Mouse (Mus musculus) lung, embryonic 14.5 days (tissue): ENCODE results near the gene Edar. TPM values are rescaled to one million over a fixed set of nuclear protein-coding genes. Genes with fewer than 3 reads are reported as not detected.

ENCODE experiments used
- ATAC-seq: fragments of 200-750 bp; cut with Nextera tagmentation; 2 replicates; pipeline ENCODE4 v1.8.0; 2017; ENCODE audit warnings: mild to moderate bottlenecking, moderate TSS enrichment, moderate library complexity; ENCODE audit not compliant: insufficient read depth
- DNase-seq: peaks from one replicate; pipeline ENCODE4 v3.0.0-alpha.2; 2015
- H3K27ac ChIP-seq: fragments of 300-500 bp; sonication (generic); 2 replicates; pipeline ENCODE4 v1.5.1; 2014; ENCODE audit warnings: low read depth, mild to moderate bottlenecking, moderate library complexity
- H3K27me3 ChIP-seq: fragments of 300-500 bp; sonication (generic); 2 replicates; pipeline ENCODE4 v1.6.1; 2014; ENCODE audit warnings: low read length, control low read depth; ENCODE audit not compliant: insufficient read depth
- H3K36me3 ChIP-seq: fragments of 300-500 bp; sonication (generic); 2 replicates; pipeline ENCODE4 v1.6.1; 2014; ENCODE audit warnings: control low read depth; ENCODE audit not compliant: insufficient read depth
- H3K4me1 ChIP-seq: fragments of 300-500 bp; sonication (generic); 2 replicates; pipeline ENCODE4 v1.6.1; 2014; ENCODE audit warnings: antibody characterized with exemption, control low read depth; ENCODE audit not compliant: insufficient read depth
- H3K4me2 ChIP-seq: fragments of 300-500 bp; sonication (generic); 2 replicates; pipeline ENCODE4 v1.6.1; 2014; ENCODE audit warnings: mild to moderate bottlenecking
- H3K4me3 ChIP-seq: fragments of 300-500 bp; sonication (generic); 2 replicates; pipeline ENCODE4 v1.5.1; 2014; ENCODE audit warnings: low read depth, low read length
- H3K9ac ChIP-seq: fragments of 300-500 bp; sonication (generic); 2 replicates; pipeline ENCODE4 v1.6.1; 2014
- H3K9me3 ChIP-seq: fragments of 300-500 bp; sonication (generic); 2 replicates; pipeline ENCODE4 v1.6.1; 2016; ENCODE audit warnings: low read depth, low read length, control low read depth
- CTCF ChIP-seq: IDR thresholded peaks from 2 replicates; pipeline ENCODE4 v1.5.1; 2016; ENCODE audit warnings: antibody characterized with exemption, low read depth
- WGBS: fragments of 180-500 bp; shearing (Covaris S2); extraction: QIAGEN DNeasy Blood & Tissue Kit; methylation state at CpG from one replicate; pipeline ENCODE4 v1.1.7; 2014; 5-methylcytosine and 5-hydroxymethylcytosine counted together
- polyA plus RNA-seq: library from polyadenylated mRNA; unstranded; fragments of >200 nt; fragmentation: Nextera tagmentation; extraction: Ambion mirVana; gene quantifications from 2 replicates; pipeline ENCODE4 v1.2.1, GENCODE M21; 2014

Edar gene
- polyA plus RNA-seq, 1 experiment from 2014 or later = 0.36 TPM

DNA sequence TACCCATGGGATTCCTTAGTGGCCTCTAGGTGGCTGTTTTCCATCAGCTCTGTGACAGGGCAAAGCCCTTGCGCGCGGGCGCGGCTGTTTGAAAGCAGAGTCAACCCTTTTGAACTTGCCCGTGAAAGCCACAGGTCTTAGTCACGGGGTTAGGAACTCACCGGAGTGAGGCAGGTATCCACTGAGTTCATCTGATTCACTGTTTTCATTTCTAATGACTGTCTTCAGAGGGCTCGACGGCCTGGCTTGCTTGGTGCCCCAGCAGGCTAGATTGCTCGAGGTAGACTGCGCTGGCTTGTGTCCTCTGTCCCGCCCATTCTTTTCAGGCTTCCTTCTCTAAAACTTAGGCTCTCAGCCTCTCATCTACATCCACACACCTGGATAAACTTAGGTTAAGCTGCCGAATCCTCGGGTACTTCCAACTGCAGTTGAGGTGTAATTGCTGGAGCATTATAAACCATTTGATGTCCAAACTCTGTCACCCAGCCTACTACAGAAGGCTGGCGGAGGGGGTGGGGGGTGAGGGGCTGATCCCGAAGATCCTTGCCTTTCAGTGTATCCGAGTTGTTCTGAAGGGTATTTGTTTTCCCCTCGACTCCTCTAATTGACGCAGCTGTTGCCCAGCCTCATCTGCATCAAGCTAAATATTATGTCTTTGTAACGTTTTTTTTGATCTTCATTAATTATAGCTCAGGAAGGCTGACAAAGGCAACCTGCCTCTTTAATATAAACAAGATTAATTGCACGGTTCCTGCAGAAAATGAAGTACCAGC, 24.0 kb downstream of the Edar start:
- Histone ChIP-seq H3K9ac (no peak overlapping the region), H3K27ac (no peak overlapping the region), H3K27me3 (no peaks in the 10 kb centered on the region), H3K36me3 (no peaks in the 10 kb centered on the region), H3K4me3 (no peak overlapping the region; the same call in 1 of the 2 replicates), H3K4me1 (peaks cover 17% of the 10 kb centered on the region), H3K9me3 (no peaks in the 10 kb centered on the region), H3K4me2 (peak overlapping the region; percentile 46)
- TF ChIP-seq CTCF = 0 out of 2 replicates have a peak, but pooled peaks have one; percentile 19
- 7% methylated on average over 22 of the region's 22 CpGs for WGBS
- DNase-seq = peak; percentile 34
- ATAC-seq = no peak

DNA sequence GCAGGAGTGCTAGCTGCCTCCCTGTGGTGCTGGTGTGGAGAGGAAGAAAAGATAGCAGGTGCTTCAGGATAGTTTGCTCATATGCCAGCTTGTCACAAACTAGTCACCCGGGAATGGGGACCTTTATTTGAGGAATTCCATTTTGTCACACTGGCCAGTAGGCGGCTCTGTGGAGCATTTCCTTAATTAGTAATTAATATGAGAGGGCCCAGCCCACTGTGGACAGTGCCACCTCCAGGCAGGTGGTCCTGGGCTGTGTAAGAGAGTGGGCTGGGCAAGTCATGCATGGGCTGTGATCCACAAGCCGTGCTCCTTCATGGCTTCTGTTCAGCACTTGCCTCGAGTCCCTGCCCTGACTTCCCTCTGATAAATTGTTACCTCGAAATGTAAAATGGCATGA, 26.7 kb downstream of the Edar start:
- DNase-seq = no peak
- Histone ChIP-seq H3K4me2 (no peak overlapping the region), H3K36me3 (no peaks in the 10 kb centered on the region), H3K9ac (no peak overlapping the region), H3K9me3 (no peaks in the 10 kb centered on the region), H3K4me3 (no peak overlapping the region), H3K27ac (no peak overlapping the region), H3K27me3 (no peaks in the 10 kb centered on the region), H3K4me1 (peaks cover 17% of the 10 kb centered on the region)
- WGBS = 69% methylated on average over 5 of the region's 5 CpGs
- ATAC-seq = no peak
- TF ChIP-seq CTCF = no peak; the same call in 1 of the 2 replicates

- Histone ChIP-seq H3K9me3 (no peaks in the 10 kb centered on the region), H3K27ac (no peak overlapping the region), H3K36me3 (no peaks in the 10 kb centered on the region), H3K4me3 (no peak overlapping the region), H3K9ac (no peak overlapping the region), H3K4me1 (peaks cover 9% of the 10 kb centered on the region; the same call in 1 of the 2 replicates), H3K4me2 (no peak overlapping the region), H3K27me3 (no peaks in the 10 kb centered on the region)
- WGBS = 50% methylated on average over 5 of the region's 5 CpGs
- ATAC-seq (peak; percentile 49; the same call in 1 of the 2 replicates), DNase-seq (peak; percentile 82)
- no peak for TF ChIP-seq CTCF
Measured at GRCm38 (mm10) chr10:58644671-58645070, 30.8 kb downstream of the Edar start.

- H3K27ac ChIP-seq = no peak overlapping the region
- DNase-seq (peak; percentile 25), ATAC-seq (no peak; the same call in 1 of the 2 replicates)
- H3K4me1 ChIP-seq = peaks cover 9% of the 10 kb centered on the region; the same call in 1 of the 2 replicates
- H3K4me3 ChIP-seq = no peak overlapping the region
- no peak overlapping the region for H3K9ac ChIP-seq
- no peak for TF ChIP-seq CTCF
- WGBS = 65% methylated on average over 7 of the region's 7 CpGs
- no peak overlapping the region for H3K4me2 ChIP-seq
- H3K9me3 ChIP-seq = no peaks in the 10 kb centered on the region
- no peaks in the 10 kb centered on the region for H3K36me3 ChIP-seq
- H3K27me3 ChIP-seq = no peaks in the 10 kb centered on the region
Measured at GRCm38 (mm10) chr10:58644194-58644593, 31.3 kb downstream of the Edar start.

- H3K4me1 ChIP-seq = peaks cover 9% of the 10 kb centered on the region; the same call in 1 of the 2 replicates
- H3K4me3 ChIP-seq = no peak overlapping the region
- no peak overlapping the region for H3K9ac ChIP-seq
- no peak for TF ChIP-seq CTCF
- H3K9me3 ChIP-seq = no peaks in the 10 kb centered on the region
- H3K27ac ChIP-seq = no peak overlapping the region
- no peaks in the 10 kb centered on the region for H3K36me3 ChIP-seq
- no peak overlapping the region for H3K4me2 ChIP-seq
- no peak for ATAC-seq
- WGBS = 66% methylated on average over 9 of the region's 9 CpGs
- H3K27me3 ChIP-seq = no peaks in the 10 kb centered on the region
- DNase-seq = peak; percentile 64
Measured at GRCm38 (mm10) chr10:58643001-58643400, 32.5 kb downstream of the Edar start.

- WGBS = 55% methylated on average over 10 of the region's 10 CpGs
- TF ChIP-seq CTCF = no peak
- Histone ChIP-seq H3K27me3 (no peaks in the 10 kb centered on the region), H3K36me3 (no peaks in the 10 kb centered on the region), H3K27ac (no peak overlapping the region), H3K9ac (no peak overlapping the region), H3K4me3 (no peak overlapping the region), H3K4me1 (peaks cover 9% of the 10 kb centered on the region; the same call in 1 of the 2 replicates), H3K9me3 (no peaks in the 10 kb centered on the region), H3K4me2 (no peak overlapping the region)
- DNase-seq = no peak
- no peak for ATAC-seq
Measured at GRCm38 (mm10) chr10:58641631-58642030, 33.8 kb downstream of the Edar start.
